In genomic region chr17:12210544-12211132, GRCm38 (mm10) we compare ENCODE assay signal across 8 mouse cellular contexts.
A peak's percentile ranks its signal among the peaks of the same experiment; 100 is the strongest.
DNase-seq lines count a peak whose midpoint lies in the region; ATAC-seq and TF ChIP-seq lines count a peak whose summit lies in the region.

No protein-coding gene starts in this region.

- no peak overlapping the region for H3K9ac ChIP-seq in heart, embryonic 12.5 days
- no peak overlapping the region for H3K9ac ChIP-seq in intestine, embryonic 15.5 days
- no peak overlapping the region for H3K9ac ChIP-seq in midbrain, embryonic 11.5 days (ENCODE audit: low read length)

- WGBS in heart, embryonic 12.5 days: 32% methylated on average over 8 of the region's 8 CpGs
- WGBS in intestine, embryonic 15.5 days: 33% methylated on average over 8 of the region's 8 CpGs
- 39% methylated on average over 8 of the region's 8 CpGs for WGBS in midbrain, embryonic 11.5 days
- WGBS in small intestine, adult 2 months: 29% methylated on average over 8 of the region's 8 CpGs

- peaks cover 14% of the 10 kb centered on the region for H3K4me1 ChIP-seq in heart, embryonic 12.5 days (replicated peaks)
- peaks cover 19% of the 10 kb centered on the region for H3K4me1 ChIP-seq in intestine, embryonic 15.5 days (replicated peaks)
- peaks cover 1% of the 10 kb centered on the region for H3K4me1 ChIP-seq in midbrain, embryonic 11.5 days (ENCODE audit: control insufficient read depth, insufficient read depth, low read length)
- peaks cover 17% of the 10 kb centered on the region for H3K4me1 ChIP-seq in small intestine, adult 2 months (ENCODE audit: control insufficient read depth, insufficient read depth, insufficient read length, low read length)

- no peaks in the 10 kb centered on the region for H3K27me3 ChIP-seq in heart, embryonic 12.5 days (replicated peaks)
- no peaks in the 10 kb centered on the region for H3K27me3 ChIP-seq in intestine, embryonic 15.5 days (replicated peaks)
- H3K27me3 ChIP-seq in midbrain, embryonic 11.5 days (ENCODE audit: control insufficient read depth, insufficient read depth, low read length): no peaks in the 10 kb centered on the region
- H3K27me3 ChIP-seq in small intestine, adult 2 months (ENCODE audit: control insufficient read depth, insufficient read depth, low read length): no peaks in the 10 kb centered on the region

- intact Hi-C loops in left cerebral cortex, postnatal 14 days (cut with DNase I): loop anchor here (1.0 to 5.0 kb wide), 2 partner anchors 53 to 171 kb away; no protein-coding TSS in a partner anchor

- peak; percentile 95 for DNase-seq in heart, adult 11 months
- peak; percentile 76 for DNase-seq in cerebellum, adult 9-11 months
- DNase-seq in frontal cortex, postnatal 14 days (ENCODE audit: low spot score in 2 of 2): peak; percentile 69 to 85
- peak; percentile 84 to 90 for DNase-seq in left cerebral cortex, postnatal 14 days (ENCODE audit: low spot score in 2 of 2)
- DNase-seq in midbrain, embryonic 11.5 days (ENCODE audit: low spot score, missing footprints): peak; percentile 99

- H3K9me3 ChIP-seq in heart, embryonic 12.5 days (replicated peaks): no peaks in the 10 kb centered on the region
- H3K9me3 ChIP-seq in intestine, embryonic 15.5 days: no peaks in the 10 kb centered on the region
- no peaks in the 10 kb centered on the region for H3K9me3 ChIP-seq in midbrain, embryonic 11.5 days (ENCODE audit: control insufficient read depth, low read length)

- H3K4me3 ChIP-seq in heart, embryonic 12.5 days: no peak overlapping the region
- no peak overlapping the region for H3K4me3 ChIP-seq in intestine, embryonic 15.5 days (replicated peaks)
- no peak overlapping the region for H3K4me3 ChIP-seq in midbrain, embryonic 11.5 days (ENCODE audit: low read depth, low read length)
- no peak overlapping the region for H3K4me3 ChIP-seq in small intestine, adult 2 months (ENCODE audit: low read depth, low read length)

- peaks cover 45% of the 10 kb centered on the region for H3K36me3 ChIP-seq in heart, embryonic 12.5 days
- no peaks in the 10 kb centered on the region for H3K36me3 ChIP-seq in intestine, embryonic 15.5 days
- H3K36me3 ChIP-seq in midbrain, embryonic 11.5 days (ENCODE audit: control insufficient read depth, insufficient read depth, low read length): no peaks in the 10 kb centered on the region
- H3K36me3 ChIP-seq in small intestine, adult 2 months (ENCODE audit: control insufficient read depth, insufficient read depth, low read length): peaks cover 3% of the 10 kb centered on the region; the same call in 1 of the 2 replicates

- TF ChIP-seq CTCF in small intestine, adult 2 months (IDR thresholded peaks at IDR 0.05; ENCODE audit: extremely low read depth, insufficient read length, insufficient replicate concordance, low read depth, low read length): peak; percentile 95; the same call in 1 of the 2 replicates

- ATAC-seq in heart, embryonic 12.5 days (ENCODE audit: insufficient number of reproducible peaks, low FRiP score): no peak
- ATAC-seq in intestine, embryonic 15.5 days: peak; percentile 63; the same call in 1 of the 2 replicates
- ATAC-seq in midbrain, embryonic 11.5 days (ENCODE audit: low FRiP score): peak; percentile 71

- no peak overlapping the region for H3K4me2 ChIP-seq in heart, embryonic 12.5 days
- no peak overlapping the region for H3K4me2 ChIP-seq in intestine, embryonic 15.5 days (replicated peaks)
- H3K4me2 ChIP-seq in midbrain, embryonic 11.5 days: no peak overlapping the region

- no peak overlapping the region for H3K27ac ChIP-seq in heart, embryonic 12.5 days (ENCODE audit: poor library complexity, severe bottlenecking)
- H3K27ac ChIP-seq in intestine, embryonic 15.5 days: no peak overlapping the region
- H3K27ac ChIP-seq in midbrain, embryonic 11.5 days (ENCODE audit: low read depth, low read length): no peak overlapping the region
- no peak overlapping the region for H3K27ac ChIP-seq in small intestine, adult 2 months (ENCODE audit: insufficient read depth, low read depth, low read length)

- no peak for TF ChIP-seq POLR2A in small intestine, adult 2 months (IDR thresholded peaks at IDR 0.05; ENCODE audit: low read depth, low read length)
